Mouse (Mus musculus) limb, embryonic 15.5 days (tissue): ENCODE data around the gene Eif4g3. TPM values are rescaled to one million over a fixed set of nuclear protein-coding genes. Genes with fewer than 3 reads are reported as not detected.

ENCODE experiments used
- microRNA-seq: library from miRNA; unstranded; fragments of <30 nt; microRNA quantifications from one replicate; pipeline ENCODE4, GENCODE M21; 2016
- polyA plus RNA-seq: library from polyadenylated mRNA; unstranded; fragments of >200 nt; fragmentation: Nextera tagmentation; extraction: Ambion mirVana; gene quantifications from 2 replicates; pipeline ENCODE4 v1.2.1, GENCODE M21; 2015

The Eif4g3 gene
- polyA plus RNA-seq, 1 experiment from 2014 or later: 29.1 TPM

Small RNA genes lying within 50 kb of the gene (microRNA-seq; reads per million reads assigned to microRNA genes)
- gene Mir6399: not detected

Other genes starting within 250 kb of the Eif4g3 start
- 43.5 and 68.6 TPM in 2 replicates for gene Alpl, start 196.6 kb upstream of the Eif4g3 start, polyA plus RNA-seq
- 39.0 and 52.5 TPM in 2 replicates for gene Ece1, start 130.8 kb upstream of the Eif4g3 start, polyA plus RNA-seq
- gene Hp1bp3, start 223.3 kb downstream of the Eif4g3 start, polyA plus RNA-seq: 155 and 164 TPM in 2 replicates